Mouse (Mus musculus): Measurements from ENCODE around the gene Hoxc8.

Gene Hoxc8

DNA sequence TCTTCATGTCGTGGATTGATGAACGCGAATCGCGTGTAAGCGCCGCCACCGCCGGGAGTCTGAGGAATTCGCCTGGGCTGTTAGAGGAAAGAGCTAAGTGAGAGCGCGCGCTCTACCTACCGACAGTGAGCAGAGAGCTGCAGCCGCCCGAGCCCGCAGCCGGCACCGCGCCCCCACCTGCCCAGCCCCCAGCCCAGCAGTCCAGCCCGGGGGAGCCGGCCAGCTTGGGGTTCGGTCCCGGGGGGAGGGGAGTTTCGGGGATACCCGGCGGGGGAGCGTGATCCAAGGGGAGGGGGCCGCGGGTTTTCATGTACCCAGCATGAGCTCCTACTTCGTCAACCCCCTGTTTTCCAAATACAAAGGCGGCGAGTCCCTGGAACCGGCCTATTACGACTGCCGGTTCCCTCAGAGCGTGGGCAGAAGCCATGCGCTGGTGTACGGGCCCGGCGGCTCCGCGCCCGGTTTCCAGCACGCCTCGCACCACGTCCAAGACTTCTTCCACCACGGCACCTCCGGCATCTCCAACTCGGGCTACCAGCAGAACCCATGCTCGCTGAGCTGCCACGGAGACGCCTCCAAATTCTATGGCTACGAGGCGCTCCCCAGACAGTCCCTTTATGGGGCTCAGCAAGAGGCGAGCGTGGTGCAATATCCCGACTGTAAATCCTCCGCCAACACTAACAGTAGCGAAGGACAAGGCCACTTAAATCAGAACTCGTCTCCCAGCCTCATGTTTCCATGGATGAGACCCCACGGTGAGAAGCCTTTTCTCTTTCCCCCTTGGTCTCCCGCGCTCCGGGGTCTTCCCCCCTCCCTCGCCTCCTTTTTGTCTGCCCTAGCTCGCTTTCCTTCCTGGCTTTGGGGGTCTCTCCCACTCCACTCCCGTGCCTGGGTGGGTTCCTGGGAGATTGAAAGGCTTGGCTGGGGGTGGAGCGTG is at the start of gene Hoxc8:
Gene Hoxc8 (plus strand): TSS at position 147 of the 937 bp plus-strand sequence.
- DNase-seq (ENCODE audit: low spot score in 2 of 2), result no peak

GRCm38 (mm10) chr15:102942739-102943467 is 47.5 kb upstream of the Hoxc8 start:
- no peak for DNase-seq (ENCODE audit: low spot score in 2 of 2)

GRCm38 (mm10) chr15:102943468-102943813 is 47.0 kb upstream of the Hoxc8 start:
- DNase-seq (ENCODE audit: low spot score in 2 of 2), result no peak

GRCm38 (mm10) chr15:102945185-102946077 is 45.0 kb upstream of the Hoxc8 start:
- no peak for DNase-seq (ENCODE audit: low spot score in 2 of 2)

DNA sequence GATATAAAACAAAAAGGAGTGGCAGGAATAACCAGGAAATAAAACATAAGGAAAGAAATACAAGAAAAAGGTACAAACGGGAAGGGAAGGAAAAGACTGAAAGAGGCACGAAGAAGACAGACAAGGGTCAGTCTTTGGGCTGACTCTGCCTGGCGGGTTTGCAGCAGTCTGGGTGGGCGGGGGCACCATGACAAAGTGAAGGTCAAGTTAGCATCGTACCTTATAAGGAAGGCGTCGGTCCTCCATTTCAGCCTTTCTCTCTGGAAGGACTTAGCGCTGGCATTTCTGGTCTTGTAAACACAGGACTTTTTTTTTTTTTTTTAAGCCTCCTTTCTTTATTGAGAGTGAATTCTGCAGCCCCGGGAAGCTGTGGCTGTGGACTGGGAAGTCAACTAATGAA is 43.1 kb upstream of the Hoxc8 start:
- no peak for DNase-seq (ENCODE audit: low spot score in 2 of 2)

- DNase-seq (ENCODE audit: low spot score in 2 of 2), result no peak
Measured at GRCm38 (mm10) chr15:102948842-102949241, 41.6 kb upstream of the Hoxc8 start.

- DNase-seq (ENCODE audit: low spot score in 2 of 2), result no peak
Measured at GRCm38 (mm10) chr15:102949696-102950095, 40.7 kb upstream of the Hoxc8 start.

DNA sequence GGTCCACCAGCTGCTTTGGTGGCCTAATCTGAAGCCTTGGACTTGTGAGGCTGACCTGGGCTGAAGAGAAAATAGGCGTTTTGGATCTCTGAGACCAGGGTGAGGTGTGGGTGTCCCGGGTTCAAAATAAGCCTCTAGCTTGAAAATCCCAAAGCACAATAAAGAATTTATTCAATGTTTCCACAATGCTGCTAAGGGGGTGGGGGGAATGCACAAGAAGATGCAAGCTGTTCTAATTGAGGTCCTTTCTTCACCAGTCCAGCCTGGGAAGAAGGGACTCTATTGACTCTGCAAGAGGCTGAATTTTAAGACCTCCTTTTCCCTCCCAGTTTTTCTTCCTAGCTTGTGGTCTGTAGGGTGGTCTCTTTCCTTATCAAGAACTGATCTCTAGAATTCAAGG is 39.5 kb upstream of the Hoxc8 start:
- DNase-seq (ENCODE audit: low spot score in 2 of 2), result no peak

- no peak for DNase-seq (ENCODE audit: low spot score in 2 of 2)
Measured at GRCm38 (mm10) chr15:102953561-102953960, 36.8 kb upstream of the Hoxc8 start.

- DNase-seq (ENCODE audit: low spot score in 2 of 2), result no peak
Measured at GRCm38 (mm10) chr15:102954192-102955006, 36.0 kb upstream of the Hoxc8 start, which contains the start of gene Hoxc11. Gene Hoxc11 (plus strand): TSS chr15:102954427.

DNA sequence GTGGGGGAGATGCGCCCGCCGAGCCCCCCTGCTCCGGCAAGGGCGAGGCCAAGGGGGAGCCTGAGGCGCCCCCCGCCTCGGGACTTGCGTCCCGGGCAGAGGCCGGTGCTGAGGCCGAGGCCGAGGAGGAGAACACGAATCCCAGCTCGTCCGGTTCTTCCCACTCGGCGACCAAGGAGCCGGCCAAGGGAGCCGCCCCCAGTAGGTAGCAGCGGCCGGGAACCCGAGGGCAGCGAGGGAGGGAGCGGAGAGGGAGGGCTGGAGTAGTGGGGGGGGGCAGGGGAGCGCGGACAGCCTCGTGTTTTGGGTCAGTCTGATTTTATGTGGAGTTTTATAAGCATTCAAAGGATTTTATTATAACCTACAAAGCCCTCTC is 35.4 kb upstream of the Hoxc8 start:
- DNase-seq (ENCODE audit: low spot score in 2 of 2), result no peak

DNA sequence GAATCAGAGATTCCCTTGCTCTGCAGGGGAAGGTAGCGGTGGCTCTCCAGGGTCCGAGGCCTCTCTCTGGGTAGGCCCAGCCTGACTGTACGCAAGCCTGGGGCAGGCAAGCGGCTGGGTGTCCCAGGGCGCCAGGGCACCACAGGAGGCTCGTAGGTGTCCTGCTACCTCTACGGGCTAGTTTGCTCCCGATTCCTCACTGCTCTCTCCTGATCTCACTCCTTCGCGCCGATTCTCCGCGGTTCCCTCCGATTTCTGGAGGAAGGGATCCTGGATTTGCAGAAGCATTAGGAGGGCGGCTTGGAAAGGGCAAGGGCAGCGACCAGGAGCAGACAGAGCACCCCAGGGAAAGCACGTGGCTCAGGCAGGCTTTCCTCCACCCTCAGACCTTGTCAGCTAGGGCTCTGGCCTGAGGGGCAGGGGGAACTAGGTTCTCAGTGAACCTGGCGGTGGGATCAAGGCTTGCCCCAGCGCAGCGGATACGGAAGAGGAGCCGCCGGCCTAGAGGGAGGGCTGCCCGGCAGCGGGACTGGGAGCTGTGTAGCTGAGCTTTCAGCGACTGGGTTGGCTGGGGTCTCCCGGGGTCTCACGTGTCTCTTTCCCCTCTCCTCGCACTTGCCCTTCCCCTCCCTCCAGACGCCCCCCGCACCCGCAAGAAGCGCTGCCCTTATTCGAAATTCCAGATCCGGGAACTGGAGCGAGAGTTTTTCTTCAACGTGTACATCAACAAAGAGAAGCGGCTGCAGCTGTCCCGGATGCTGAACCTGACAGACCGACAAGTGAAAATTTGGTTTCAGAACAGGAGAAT is 34.4 kb upstream of the Hoxc8 start:
- DNase-seq (ENCODE audit: low spot score in 2 of 2), result no peak

DNA sequence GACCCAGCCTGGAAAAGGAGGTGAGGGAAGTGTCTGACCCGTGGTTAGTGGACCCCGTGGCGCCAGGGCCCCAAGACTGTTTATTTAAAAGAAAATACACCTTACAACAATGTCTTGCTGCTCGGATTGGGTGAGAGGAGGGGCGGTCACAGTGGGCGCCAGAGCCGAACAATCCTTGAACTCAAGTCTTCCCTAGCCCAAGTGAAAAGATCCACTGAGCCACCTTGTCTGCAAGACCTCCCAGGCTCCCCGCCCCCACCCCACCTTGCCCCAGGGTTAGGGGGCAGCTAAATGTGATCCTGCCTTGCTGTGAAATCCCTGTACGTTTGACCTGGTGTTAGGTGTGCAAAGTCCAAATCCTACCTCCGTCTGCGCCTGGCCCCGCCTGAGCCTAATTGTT is 33.5 kb upstream of the Hoxc8 start:
- DNase-seq (ENCODE audit: low spot score in 2 of 2), result no peak

GRCm38 (mm10) chr15:102959663-102960191 is 30.7 kb upstream of the Hoxc8 start:
- DNase-seq (ENCODE audit: low spot score in 2 of 2), result no peak

- no peak for DNase-seq (ENCODE audit: low spot score in 2 of 2)
Measured at GRCm38 (mm10) chr15:102961728-102962127, 28.7 kb upstream of the Hoxc8 start.

DNA sequence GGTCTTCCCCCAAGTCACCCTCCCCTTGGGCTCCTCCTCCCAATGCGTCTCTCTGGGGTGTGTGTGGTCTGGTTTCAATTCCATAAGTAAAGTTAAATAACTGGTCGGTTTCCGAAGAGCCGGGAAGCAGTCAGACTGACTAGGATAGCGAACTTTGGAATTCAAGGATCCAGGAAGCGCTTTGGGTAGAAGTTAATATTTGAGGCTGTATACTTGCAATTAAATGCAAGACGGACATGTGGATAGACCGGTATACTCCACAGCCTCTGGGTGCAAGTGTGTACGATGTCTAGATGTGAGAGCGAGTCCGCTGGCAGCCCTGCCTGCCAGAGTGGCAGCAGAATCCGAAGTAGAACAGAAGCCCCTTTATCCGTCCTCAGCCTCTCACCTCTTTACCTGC is 27.9 kb upstream of the Hoxc8 start:
- DNase-seq (ENCODE audit: low spot score in 2 of 2), result no peak

- no peak for DNase-seq (ENCODE audit: low spot score in 2 of 2)
Measured at GRCm38 (mm10) chr15:102963259-102963658, 27.1 kb upstream of the Hoxc8 start.

GRCm38 (mm10) chr15:102963671-102964640 is 26.5 kb upstream of the Hoxc8 start:
- DNase-seq (ENCODE audit: low spot score in 2 of 2), result no peak

All from cerebellum, postnatal 4 days (tissue).